Mouse (Mus musculus) ES-CJ7 (cell line): ENCODE results near the gene Snx10.
A peak's percentile ranks its signal among the peaks of the same experiment; 100 is the strongest.

Experiments used
- DNase-seq: peaks from one replicate; pipeline ENCODE4 v3.0.0; 2011; ENCODE audit warnings: low read depth, low spot score

Snx10 gene

DNA sequence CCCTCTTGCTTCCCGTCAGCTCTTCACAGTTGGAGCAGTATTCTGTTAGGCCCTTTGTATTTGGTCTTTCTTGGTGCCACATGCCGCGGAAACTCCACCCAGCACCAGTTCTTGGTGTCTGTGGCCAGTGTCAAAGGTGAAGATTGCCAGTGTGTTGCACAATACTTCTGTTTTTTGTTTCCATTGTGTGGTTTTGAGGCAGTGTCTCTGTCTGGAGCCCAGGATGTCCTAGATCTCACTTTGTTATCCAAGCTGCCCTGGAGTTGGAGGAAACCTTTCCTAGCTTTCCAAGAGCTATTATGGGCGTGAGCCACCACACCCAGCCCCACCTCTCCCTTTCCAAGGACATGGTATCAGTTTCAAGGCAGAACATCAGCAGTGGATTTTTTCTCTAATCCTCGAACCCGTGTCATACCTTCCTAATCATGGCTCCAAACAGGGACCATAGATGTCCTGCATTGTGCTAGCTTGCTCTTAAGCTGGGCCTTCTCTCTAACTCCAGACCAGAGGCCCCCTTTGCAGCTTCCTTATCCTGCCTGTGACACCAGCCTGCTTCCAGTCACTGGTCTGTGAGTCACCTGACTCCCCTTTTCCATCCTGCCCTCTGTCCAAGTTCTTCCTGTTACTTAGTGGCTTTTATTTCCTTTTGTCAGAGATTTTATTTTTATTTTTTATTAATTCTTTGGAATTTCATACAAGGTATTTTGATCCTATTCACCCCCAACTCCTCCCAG is 9.9 kb downstream of the Snx10 start:
- peak; percentile 81 for DNase-seq

GRCm38 (mm10) chr6:51535571-51535970 is 11.9 kb downstream of the Snx10 start:
- DNase-seq = peak; percentile 84

GRCm38 (mm10) chr6:51540525-51540924 is 16.8 kb downstream of the Snx10 start:
- DNase-seq = no peak

- DNase-seq = no peak
Measured at GRCm38 (mm10) chr6:51541422-51541821, 17.7 kb downstream of the Snx10 start.

DNA sequence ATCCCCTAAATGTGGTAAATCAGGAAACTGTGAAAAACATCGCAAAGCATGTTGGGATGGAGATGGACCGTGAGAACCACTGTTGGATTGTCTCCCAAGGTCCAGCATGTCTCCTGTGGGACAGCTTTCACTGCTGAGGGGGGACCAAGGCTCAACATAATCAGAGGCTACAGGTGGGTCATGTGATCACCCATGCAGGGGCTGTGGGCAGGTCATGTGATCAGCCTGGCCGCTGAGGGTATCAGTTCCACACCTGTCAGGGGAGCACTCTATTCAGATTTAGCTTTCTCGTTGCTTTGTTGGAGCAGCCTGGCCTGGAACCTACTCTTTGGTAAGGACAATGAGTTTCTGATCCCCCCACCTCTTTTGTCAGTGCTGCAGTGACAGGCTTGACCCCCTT is 18.4 kb downstream of the Snx10 start:
- DNase-seq = no peak

DNA sequence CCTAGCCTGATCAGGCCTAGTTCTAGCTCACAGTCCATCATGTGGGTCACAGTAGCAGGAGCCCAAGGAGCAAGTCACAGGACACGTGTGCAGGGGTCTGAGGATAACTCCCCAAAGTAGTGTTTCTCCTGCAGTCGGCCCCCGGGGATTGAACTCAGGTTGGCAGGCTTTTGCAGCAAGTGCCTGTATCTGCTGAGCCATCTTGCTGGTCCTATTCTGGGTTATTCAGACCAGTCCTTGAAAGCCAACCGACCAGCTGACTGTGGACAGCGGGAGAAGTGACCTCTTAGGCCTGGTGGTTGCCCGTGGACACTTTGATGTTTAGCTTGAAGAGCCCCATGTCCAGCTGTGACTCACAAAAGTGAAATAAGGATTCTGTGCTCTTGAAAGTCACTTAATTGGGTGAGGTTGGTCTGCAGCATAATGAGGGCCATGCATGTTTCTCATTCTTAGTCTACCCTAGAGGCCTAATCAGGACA is 20.0 kb downstream of the Snx10 start:
- no peak for DNase-seq

DNA sequence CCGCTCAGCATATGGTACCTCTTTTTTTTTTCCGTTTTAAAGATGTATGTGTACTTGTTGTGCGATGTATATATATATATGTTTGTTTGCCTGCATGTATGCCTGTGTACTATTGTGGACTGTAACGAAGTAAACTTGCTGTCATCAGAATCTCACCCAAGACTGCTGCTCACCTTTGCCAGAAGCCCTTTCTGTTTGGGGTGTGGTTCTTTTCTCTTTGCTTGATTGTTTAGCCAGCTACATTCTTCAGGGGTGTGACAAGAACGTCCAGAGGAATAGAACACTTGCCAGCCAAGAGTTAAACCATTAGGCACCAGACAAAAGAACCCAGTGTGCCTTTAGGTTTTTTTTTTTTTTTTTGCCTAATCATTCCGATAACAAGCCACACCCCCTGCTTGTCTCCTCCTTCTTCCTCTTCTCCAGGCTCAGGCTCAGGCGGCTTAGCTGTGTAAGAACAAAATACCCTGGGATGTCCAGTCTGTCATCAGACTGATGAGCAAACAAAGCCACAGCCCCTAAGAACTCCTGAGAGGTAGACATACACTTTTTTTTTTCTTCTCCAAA is 20.5 kb downstream of the Snx10 start:
- DNase-seq = peak; percentile 93

GRCm38 (mm10) chr6:51545219-51545859 is 21.6 kb downstream of the Snx10 start:
- peak; percentile 46 for DNase-seq

- no peak for DNase-seq
Measured at GRCm38 (mm10) chr6:51546085-51546484, 22.4 kb downstream of the Snx10 start.

GRCm38 (mm10) chr6:51548757-51549156 is 25.1 kb downstream of the Snx10 start:
- DNase-seq = no peak

GRCm38 (mm10) chr6:51551267-51551802 is 27.6 kb downstream of the Snx10 start:
- no peak for DNase-seq

DNA sequence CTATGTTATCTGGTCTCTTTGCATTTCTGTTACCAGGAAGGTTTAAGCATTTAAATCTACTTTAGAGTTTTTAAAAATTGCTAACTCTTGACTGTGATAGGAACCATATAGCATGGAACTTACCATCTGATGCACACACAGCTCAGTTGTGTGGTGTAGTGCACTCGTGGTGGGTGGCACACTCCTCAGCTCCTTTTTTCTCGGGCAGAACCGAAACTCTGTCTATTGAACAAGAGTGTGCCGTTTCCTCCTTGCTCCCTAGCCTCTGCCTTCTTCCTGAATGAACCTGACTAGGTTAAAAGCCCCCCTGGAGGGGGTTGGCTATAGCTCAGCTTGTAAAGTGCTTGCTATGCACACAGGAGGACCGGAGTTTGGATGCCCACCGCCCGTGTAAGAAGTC is 32.9 kb downstream of the Snx10 start:
- no peak for DNase-seq

GRCm38 (mm10) chr6:51558311-51558710 is 34.6 kb downstream of the Snx10 start:
- no peak for DNase-seq

- no peak for DNase-seq
Measured at GRCm38 (mm10) chr6:51566771-51567680, 43.3 kb downstream of the Snx10 start.

DNA sequence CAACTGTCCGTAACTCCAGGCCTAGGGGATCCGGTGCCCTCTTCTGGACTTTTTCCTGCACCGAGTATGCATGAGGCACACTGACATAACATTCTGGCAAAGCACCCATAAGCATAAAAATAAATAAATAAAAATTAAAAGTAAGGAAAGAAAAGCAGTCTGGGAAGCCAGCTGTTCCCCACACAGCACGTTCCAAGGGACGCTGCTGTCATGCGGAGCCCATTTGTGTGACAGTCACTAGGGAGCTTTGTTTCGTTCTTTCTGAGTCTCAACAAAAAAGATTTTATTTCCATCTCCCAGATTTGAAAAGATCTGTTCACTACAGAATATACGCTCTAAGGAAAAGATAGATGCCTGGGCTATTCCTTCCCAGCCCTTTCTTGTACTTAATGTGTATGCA is 45.4 kb downstream of the Snx10 start:
- DNase-seq = no peak

GRCm38 (mm10) chr6:51573136-51573535 is 49.4 kb downstream of the Snx10 start:
- DNase-seq = no peak

DNA sequence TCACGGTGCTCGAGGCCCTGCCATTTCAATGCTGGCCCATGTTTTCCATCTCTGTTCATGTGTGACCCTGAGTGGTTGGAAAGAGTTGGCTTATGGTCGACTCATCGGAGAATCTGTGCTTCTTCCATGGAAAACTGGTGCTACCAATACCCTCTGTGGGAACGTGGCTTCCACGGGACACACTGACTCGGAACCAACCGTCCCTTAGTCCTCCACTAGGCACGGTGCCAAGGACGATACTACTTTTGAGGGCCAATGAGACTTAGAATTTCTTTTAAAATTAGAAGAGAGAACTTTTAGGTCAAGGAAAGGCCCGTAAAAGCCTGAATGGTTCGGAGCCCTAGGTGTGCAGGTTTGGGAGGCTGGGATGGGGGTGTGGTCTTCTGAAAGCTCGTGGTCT is 50.4 kb downstream of the Snx10 start:
- DNase-seq = no peak

DNA sequence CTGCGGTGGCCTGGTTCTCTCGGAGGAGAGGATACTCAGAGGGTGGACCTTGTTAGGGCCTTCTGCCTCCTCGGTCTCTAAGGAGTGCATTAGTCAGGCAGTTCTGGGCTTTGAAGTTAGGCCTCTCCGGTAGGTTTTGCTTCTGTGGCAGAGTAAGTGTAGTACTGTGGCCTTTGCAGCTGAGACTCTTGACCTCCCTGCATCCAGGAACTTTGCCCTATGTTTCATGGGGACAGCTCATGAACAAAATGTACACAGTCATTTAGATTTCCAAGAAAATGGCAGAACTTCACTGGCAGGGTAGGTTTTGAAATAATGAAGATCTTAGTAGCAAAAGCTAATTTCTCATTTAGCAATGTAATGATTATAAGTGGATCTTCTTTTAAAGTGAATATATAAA is 54.7 kb downstream of the Snx10 start:
- no peak for DNase-seq

GRCm38 (mm10) chr6:51580040-51580680 is 56.5 kb downstream of the Snx10 start:
- peak; percentile 88 for DNase-seq

- DNase-seq = no peak
Measured at GRCm38 (mm10) chr6:51581418-51581817, 57.7 kb downstream of the Snx10 start.

- no peak for DNase-seq
Measured at GRCm38 (mm10) chr6:51582051-51582450, 58.4 kb downstream of the Snx10 start.
